Mouse (Mus musculus) lung, postnatal 10 days (tissue): ENCODE measurements around the gene Fmo2.
A peak's percentile ranks its signal among the peaks of the same experiment; 100 is the strongest.

ENCODE experiments used
- DNase-seq: peaks from one replicate; pipeline ENCODE4 v3.0.0; 2021

Gene Fmo2

DNA sequence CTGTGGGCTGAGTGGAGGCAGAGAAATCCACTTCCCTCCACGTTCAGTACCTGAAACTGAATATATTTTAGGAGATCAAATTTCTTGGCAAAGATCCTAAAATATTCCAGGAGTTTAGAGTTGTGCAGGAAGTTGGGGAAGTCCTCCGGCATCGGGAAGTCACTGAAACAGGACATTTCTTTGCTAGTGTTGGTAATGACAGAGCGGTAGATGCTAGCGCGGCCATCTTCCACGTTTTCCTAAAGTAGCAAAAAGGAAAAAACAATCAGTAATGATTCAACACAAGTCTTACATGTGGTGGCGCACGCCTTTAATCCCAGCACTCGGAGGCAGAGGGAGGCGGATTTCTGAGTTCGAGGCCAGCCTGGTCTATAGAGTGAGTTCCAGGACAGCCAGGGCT is 9.9 kb downstream of the Fmo2 start:
- no peak for DNase-seq

DNA sequence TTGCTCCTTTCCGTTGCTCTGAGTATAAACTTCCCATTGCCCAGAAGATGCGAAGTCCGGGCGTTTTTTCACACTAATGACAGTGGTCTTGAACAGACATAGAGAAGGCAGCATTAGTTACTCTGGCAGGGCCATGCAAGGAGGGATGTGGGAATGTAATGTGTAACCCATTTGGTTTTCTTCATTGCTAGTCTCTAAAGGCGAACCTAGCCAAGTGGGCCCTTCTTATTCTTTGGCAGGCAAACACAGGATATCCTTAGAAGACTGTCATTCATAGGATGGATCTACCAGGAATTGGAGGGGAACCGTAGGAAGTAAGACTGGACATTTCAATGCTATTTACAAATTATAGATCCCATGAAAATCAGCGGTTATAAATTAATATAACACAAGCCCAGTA is 10.9 kb downstream of the Fmo2 start:
- no peak for DNase-seq

DNA sequence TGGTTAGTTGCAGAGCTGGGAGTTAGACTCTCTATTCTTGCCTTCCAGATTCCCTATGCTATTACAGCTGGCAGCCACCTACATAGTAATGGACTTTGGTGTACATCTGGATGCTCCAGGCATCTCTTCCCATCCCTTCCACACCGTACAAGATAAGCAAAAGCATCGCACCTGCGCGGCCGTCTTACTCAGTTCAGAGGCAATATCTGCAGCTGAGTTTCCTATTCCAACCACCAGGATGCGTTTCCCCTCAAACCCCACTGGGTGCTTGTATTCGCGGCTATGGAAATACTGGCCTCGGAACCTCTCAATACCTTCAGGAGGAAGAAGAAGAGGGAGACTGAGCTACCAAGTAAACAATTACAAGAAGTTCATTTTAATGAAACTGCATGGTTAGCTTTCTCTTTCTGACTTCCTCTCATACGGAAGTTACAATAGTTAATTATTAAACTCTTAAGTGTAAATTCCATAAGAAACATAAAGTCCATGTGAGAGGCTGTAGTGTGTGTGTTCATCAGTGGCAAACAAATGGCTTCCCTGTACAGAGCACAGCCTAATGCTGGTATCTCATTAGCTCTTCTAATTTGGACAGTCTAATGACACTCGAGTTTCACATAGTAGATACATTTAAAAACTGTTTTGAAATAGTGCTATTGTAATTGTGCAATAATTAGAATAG is 12.2 kb downstream of the Fmo2 start:
- no peak for DNase-seq

DNA sequence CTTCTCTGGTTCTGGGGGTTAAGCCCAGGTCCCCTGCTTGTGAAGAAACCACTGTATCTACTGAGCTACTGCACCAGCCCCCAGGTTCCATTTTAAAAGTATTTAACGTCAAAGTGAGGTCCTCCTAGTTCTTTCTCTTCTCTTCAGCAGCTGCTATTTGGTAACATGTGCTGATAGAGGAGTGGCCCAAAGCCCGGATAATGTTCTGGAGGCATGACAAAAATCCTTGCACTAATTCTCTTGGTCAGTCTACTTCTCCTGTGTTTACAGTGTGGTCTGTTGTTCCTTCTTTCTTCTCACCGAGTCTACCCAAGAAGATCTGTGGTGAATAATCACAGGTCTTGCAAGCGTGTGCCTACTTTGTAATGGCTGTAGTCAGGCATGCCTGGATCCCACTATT is 15.8 kb downstream of the Fmo2 start:
- DNase-seq: no peak

DNA sequence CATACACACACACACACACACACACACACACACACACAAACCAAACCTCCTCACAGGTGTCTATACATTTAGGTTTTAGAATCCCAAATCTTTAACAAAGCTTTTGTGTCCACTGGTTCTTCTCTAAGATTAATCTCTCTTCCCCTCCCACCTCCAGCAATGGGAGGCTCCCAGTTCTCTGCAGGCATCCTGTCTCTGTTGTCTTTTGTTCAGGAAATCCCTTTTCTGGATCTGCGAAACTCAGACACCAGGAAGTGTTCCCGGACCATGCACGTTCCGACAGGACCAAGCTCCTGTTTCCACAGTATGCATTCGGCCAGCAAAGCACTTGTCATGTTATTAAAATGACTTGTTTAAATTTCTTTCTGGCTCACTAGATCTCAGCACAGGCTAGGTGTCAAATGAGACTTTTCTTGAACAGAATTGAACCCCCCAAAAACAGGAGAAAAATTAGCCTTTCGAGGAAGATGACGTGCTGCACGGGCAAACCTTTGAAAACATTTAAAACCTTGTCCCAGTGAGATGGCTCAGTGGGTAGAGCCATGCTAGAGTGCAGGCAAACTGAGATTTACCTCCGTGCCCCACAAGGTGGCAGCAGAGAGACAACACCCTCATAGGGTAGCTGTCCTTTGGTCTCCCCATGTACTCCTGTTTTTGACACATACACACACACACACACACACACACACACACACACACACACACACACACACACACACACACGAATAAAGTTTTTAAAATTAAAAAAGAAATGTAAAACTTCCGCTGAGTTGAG is 18.7 kb downstream of the Fmo2 start:
- DNase-seq: peak; percentile 84

DNA sequence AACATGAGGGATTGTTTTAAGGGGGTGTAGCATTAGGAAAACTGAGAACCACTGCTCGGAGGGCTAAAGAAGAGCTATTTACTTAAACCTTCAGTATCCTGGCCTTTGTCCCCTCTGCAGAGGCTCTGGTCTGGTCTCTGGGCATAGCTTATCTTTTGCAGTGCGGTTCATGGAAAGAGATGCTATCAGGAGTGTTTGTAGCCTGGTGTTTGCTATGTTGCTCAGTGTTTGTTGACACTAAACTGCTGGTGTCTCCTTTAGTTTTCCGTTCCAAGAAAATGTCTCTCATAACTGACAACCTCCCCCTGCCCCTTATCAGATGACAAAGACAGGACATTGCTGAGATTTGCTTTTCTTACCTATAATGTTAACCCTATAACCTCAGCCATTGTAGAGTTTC is 23.4 kb downstream of the Fmo2 start:
- DNase-seq: peak; percentile 55

DNA sequence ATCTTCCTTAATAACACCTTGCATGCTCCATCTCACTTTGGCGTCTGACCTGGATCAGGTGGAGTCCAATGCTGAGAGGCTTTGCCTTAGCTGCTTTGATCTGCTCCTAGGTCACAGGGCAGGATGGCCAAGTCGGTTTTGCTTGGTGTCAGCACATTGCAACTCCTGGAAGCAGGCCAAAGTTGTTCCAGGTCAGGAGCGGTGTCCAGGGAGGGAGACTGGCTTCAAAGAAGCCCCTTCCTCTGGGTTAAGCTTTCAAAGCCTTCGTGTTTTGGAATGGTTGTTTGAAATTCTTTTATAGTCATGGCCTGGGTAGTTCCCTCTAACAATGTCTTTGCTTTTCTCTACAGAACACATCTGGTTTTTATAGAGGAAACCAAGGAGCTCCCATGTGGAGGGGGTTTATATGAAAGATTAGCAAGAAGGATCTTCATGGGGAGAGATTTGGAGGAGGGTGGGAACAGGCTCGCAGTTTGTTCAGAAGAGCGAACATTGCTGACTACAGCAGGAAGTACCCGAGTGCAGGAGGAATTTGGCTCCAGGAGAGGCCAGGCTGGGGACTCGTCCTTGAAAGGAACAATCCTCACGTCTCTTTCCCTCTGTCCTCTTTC is 26.7 kb downstream of the Fmo2 start:
- DNase-seq: peak; percentile 58

DNA sequence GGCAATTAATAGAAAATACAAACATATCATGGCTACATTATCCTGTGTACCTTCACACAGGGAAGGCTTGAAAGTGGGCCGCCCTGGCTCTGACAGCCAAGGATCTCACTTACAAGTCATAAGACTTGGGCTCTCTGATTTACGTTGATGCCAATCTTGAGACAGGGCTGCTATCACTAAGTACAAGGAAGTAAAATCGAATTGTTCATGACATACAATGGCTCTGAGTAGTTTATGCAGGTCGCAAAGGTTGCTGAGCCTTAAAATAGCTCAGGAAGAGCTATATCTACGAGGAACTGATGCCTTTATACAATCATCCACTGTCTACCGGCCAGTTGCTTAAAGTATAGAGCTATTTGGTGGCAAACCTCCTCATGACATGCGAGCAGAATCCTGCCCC is 27.5 kb downstream of the Fmo2 start:
- DNase-seq: no peak

DNA sequence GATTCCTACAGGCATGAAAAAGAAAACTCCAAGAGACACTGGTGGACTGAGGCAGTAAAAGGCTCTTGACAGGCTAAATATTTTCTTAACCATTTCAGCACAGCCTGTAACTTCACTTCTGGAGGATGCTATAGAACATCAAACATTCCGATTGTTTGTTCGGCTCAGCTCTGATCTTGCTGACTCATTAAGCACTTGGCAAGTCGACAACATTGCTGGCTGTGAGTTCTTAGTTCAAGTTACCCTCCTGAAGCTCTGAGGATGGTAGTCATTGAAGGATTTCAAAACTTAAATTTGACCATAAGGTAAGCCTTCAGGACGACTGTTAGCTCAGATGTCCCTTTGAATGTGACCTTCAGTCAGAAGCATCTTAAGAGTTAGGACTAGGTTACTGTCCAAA is 31.1 kb downstream of the Fmo2 start:
- DNase-seq: no peak

DNA sequence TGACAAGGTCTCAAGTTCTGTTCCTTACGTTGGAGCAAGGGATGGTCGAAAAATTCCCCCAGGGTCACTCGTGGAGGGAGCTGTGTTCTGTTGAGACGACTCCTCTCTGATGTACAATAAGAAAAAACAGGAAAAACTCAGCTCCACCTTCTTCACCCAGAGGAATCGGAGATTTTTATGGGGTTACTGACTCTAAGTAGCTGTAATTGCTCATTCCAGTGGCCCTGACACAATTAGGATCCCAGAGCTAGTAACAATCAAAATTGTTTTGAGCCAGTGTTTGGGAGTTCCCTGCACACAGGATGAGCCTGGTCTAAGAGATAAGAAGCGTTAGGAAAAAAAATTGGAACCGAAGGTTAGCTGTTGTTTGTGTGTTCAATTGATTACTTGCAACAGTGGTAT is 32.2 kb downstream of the Fmo2 start, which contains the start of gene Fmo1:
TSS of gene Fmo1 (minus strand) at position 331 of the 402 bp plus-strand sequence.
- peak; percentile 48 for DNase-seq

DNA sequence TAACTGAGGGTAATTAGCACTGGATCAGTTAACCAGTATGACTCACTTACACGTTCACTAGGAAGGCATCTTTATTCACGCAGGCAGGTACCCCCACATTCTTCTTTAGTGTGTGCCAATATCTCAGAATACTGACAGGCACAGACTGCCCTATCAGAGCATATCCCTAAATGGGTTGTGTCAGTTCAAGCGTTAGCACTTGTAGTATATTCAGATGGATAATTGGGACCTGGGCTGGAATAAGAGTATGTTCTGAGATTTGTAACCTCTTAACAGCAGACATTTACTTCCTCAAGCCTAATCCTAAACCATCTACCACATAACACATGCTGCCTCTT is 33.1 kb downstream of the Fmo2 start:
- no peak for DNase-seq

DNA sequence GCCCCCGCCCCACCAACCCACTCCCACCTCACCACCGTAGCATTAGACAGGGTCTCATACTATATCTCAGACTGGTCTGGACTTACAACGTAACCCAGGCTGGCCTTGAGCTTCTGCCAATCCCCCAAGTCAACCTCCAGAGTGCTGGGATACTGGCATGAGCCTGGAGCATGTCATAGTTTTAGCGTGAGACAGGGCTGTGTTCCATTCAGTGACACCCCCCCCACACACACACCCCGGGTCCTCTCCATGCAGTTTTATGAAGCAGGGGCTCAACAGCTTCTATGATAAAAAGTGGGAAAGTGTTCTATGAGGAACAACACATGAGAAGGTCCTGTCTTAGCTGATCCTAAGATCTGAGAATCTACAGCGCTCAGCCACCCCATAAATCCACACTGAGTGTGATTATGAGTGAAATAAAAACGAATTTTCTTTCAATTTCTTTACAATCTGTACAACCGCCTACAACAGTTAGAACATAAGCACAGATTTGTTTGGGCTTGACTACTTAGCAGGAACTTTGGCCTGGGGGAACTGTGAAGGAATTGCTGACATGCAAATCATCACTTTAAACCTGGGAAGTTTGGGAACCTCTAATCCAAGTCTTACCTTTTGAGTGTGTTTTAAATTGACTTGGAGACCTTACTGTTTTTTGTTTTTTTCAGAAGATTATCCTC is 33.6 kb downstream of the Fmo2 start:
- DNase-seq: no peak

DNA sequence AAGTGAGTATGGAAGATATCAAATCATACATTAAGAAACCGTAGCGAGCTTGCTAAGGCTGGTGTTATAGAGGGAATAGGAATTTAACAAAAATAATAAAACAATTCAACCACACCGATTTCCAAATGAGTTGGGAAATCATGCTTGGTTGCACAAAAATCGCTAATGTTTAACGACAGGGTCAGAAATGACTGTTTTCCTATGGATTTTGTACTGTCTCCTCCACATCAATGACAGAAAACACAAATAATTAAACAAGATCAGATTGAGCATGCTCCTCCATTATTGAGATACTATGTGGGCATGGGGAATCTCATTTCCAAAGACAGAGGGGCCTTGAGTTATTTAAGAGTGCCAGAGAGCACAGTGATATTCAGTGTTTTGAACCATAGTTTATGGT is 34.2 kb downstream of the Fmo2 start:
- no peak for DNase-seq

DNA sequence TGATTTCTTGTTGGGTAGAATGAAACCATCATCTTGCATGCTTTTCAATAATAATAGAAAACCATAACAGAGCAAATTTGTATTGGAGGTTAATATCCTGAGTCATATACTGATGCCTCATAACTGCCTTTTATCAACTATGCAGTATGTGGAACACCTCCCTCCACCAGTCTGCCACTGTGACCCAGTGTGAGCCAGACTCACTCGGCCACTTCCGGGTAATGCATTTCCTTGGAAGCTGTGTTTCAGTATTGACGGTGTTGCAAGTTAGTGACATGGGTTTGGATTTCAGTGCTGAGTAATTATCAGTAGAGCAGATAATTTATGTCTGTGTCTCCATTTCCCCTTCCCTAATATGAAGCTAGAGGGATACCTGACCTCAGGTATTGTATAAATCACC is 34.9 kb downstream of the Fmo2 start:
- DNase-seq: no peak

DNA sequence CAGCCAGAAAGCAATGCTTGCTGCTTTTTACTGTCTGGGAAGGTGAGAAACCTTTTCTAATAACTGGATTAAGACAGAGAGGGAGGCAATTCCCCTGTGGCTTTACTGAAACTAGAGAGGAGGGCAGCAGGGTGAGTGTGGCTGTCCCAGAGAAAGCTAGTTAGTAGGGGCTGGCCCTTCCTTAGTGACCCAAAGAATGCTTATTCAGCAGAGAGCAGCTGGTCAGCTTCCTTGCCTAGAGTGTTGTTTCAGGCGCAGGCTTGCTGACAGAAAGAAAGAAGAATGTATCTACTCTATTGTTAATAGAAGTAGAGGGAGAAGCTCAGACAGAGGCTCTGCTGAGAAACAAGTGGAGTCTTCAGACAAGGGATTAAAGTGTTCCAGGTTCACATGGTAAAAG is 36.2 kb downstream of the Fmo2 start:
- no peak for DNase-seq

DNA sequence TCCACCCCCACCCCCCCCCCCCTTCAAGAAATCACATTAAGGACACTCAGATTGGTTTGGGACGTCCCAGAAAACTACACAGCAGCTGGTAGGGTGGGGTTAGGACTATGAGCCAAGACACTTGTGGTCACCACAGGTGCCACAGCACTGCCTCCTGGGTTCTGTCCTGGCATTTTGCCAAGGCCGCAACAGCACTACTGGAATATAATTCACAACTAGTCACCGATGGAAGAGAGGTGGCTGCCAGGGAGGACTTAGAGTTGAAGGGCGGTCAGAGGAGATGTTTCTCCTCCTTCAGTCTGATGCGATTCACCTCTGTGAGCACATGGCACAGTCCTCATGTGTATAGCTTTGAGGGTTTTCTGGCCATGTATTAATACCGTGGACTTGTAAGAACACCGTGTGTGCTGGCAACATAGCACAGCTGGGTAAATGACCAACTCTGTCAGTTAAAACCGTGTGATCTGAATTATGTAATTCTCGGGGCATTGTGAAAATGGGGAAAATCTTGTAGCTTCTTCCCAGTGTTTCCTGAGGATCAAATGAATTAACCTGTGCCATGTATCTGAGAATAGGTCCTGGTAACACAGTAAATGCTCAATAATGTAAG is 38.4 kb downstream of the Fmo2 start:
- no peak for DNase-seq

DNA sequence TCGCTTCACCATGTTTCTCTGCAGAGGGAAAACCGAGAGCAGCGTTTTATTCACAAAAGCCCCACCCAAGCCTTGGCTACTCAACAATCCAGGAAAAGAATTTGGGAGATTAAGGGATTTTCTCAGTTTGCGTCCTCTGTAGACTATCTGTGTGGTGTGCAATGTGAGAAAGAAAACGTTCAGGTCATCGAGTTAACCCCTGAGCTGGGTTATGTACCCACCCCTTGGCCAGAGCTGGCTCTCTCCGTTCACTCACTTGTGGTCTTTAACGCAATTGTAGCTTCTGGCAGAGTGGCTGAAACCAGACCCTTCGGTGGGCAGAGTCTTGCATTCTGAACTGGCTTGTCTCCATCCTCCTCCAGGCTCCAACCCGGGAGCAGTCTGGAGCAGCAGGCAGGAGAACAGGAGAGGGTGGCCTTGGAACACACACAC is 39.0 kb downstream of the Fmo2 start:
- DNase-seq: no peak

DNA sequence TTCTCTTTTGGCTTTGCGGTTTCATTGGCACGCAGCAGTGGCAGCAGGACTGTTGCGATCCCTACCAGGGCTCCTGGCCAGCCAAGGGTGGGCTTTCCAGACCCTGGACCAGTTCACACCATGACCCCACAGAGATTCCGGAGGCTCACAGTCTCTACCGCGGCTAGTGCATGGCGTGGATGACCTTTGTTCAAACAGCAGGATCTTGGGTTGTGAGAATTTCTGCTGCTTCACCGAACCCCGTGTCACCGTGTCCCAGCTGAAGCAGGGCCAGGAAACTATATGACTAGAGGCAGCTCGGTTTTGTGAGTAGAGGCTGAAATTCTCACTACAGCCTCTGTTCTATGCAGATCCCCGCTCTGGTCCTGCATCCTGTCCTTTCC is 39.8 kb downstream of the Fmo2 start:
- DNase-seq: no peak

DNA sequence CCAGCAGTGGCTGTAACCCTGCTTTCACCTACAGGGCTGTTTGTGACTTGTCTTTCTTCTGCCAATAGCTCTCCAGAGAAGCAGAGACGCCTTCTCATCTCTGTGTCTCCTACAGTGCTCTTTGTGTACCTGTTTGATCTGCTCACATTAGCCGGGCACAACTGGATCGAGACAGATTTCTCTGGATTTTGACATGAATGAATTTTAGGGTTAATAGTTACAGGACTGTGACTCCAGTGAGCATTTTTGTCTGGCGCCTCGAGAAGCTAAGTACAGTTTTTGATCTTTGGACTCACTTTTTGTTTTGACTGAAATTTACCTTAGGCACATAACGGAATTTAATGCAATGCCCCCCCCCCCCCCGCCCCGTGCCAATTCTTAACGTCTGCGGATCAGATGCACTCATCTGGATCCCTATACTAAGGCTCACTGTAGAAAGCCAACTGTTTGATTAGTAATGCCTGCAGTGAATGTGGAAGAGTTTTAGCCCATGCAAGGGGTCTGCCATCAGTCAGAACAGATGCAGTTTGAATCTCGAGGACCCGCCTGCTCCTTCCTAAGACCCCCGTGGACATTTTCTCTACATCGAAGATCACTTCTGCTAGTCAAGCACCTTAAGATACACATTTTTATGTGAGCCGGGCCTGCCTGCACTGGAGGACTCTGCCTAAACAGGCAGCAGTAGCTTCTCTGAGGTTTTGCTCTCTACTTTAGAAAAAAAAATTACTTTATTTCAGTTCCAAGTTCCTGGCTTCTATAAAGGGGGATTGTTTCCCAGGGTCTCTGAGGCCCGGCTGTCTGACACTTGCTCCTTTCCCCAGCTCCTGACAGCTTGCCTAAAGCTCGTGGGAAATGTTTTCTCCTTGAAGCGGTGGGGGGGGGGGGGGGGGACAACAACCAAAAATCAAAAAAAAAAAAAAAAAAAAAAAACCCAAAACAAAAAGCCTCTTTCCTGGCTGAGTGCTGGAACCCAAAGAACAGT is 40.5 kb downstream of the Fmo2 start:
- DNase-seq: no peak

DNA sequence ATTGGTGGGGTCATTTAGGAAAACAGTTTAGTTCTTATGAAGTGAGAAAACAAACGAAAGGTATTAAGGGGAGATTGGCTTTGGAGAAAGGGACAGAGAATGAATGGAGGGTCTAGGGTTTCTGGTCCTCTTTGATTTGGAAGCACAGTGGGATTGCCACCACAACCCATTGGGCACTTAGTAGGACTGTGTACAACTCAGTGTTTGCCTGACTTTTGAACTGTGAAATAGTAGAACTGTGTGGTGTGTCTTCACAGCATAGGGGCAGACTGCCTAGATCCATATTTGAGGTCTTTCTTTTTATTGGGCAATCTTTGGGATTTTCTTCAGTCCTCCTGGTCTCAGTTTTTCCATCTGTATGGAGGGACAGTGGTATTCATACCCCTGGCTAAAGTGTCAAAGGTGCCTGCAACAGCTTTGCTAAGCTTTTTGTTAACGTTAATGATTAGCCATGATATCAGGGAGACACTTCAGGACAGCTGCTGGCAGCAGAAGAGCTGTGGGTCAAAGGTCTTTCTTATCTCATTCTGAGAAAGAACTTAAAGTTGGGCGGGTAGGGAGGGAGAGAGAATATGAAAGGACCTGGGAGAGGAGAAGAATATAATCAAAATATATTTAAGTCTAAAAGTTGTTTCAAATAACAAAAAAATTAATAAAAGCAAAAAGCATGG is 44.6 kb downstream of the Fmo2 start:
- no peak for DNase-seq

DNA sequence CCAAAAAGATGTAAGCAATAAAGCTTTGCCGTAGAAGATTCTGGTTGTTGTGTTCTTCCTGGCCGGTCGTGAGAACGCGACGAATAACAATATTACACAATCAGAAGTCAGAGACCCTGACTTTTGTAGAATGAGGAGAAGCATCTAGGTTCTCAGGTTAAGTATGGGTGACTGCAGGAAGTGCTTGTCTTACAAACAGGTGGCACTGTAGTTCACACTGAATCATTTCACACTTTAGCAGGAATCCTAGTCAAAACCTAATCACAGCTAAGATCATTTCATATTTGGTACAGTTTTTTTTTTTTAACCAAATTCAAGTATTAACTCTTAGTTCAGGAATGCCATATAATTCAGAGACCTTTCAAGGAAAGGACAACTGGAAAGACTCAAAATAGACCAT is 51.0 kb downstream of the Fmo2 start:
- no peak for DNase-seq

DNA sequence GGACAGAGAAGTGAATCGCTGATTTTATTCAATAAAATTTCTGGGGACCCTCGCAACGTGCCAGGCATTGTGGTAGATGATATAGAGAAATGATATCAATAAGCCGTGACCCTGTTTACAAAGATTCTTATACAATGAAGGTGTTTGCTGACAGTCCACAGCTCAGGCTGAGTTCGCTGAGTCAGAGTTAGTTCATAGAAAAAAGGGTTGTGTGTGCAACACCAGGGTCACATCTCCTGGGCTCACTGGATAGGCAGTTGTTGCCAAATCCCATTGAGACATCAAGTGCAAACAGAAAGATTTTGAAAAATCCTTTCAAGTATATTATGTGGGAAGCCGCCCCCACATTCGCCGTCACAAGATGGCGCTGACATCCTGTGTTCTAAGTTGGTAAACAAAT is 58.3 kb downstream of the Fmo2 start:
- peak; percentile 35 for DNase-seq
